ENCODE assay signal across 8 mouse cellular contexts in genomic region chr12:84176886-84177765, GRCm38 (mm10). TPM values are rescaled to one million over a fixed set of nuclear protein-coding genes. Genes with fewer than 3 reads are reported as not detected.
DNase-seq lines count a peak whose midpoint lies in the region; ATAC-seq and TF ChIP-seq lines count a peak whose summit lies in the region.

No protein-coding gene starts in this region.

- no peak for DNase-seq in heart, postnatal 14 days
- peak; percentile 76 for DNase-seq in G1E (ENCODE audit: low spot score)
- DNase-seq in liver, postnatal 0 days: peak; percentile 44
- DNase-seq in thymus, postnatal 36 days: peak; percentile 50 to 64
- DNase-seq in left cerebral cortex, postnatal 36 days (ENCODE audit: low spot score in 2 of 2): no peak
- no peak for DNase-seq in embryo, embryonic 10.5 days (ENCODE audit: low spot score)

- no peaks in the 10 kb centered on the region for H3K27me3 ChIP-seq in heart, embryonic 15.5 days
- H3K27me3 ChIP-seq in G1E (ENCODE audit: insufficient read depth, low read length): no peaks in the 10 kb centered on the region
- H3K27me3 ChIP-seq in heart, embryonic 16.5 days (ENCODE audit: control insufficient read depth, insufficient read depth, low read length): no peaks in the 10 kb centered on the region
- H3K27me3 ChIP-seq in liver, postnatal 0 days (ENCODE audit: insufficient read depth, low read length): no peaks in the 10 kb centered on the region

- 45% methylated on average over 6 of the region's 6 CpGs for WGBS in heart, embryonic 15.5 days
- 42% methylated on average over 6 of the region's 6 CpGs for WGBS in heart, embryonic 16.5 days
- WGBS in liver, postnatal 0 days (ENCODE audit: insufficient replicate concordance): 28% methylated on average over 6 of the region's 6 CpGs

- intact Hi-C loops in heart, postnatal 14 days (cut with DNase I): loop anchor here (5.0 kb wide), 1 partner anchor 40 kb away; the partner anchor contains the start of gene Elmsan1
- intact Hi-C loops in left cerebral cortex, postnatal 36 days (cut with DNase I): loop anchor here (5.0 kb wide), 1 partner anchor 40 kb away; the partner anchor contains the start of gene Elmsan1

- H3K36me3 ChIP-seq in heart, embryonic 15.5 days: peaks cover 19% of the 10 kb centered on the region
- peaks cover 85% of the 10 kb centered on the region for H3K36me3 ChIP-seq in G1E (replicated peaks)
- peaks cover 14% of the 10 kb centered on the region for H3K36me3 ChIP-seq in heart, embryonic 16.5 days (ENCODE audit: control insufficient read depth, insufficient read depth)
- H3K36me3 ChIP-seq in liver, postnatal 0 days (replicated peaks; ENCODE audit: insufficient read depth, low read length): peaks cover 19% of the 10 kb centered on the region

- no peak overlapping the region for H3K4me3 ChIP-seq in heart, embryonic 15.5 days
- peak overlapping the region; percentile 70; the same call in 1 of the 2 replicates for H3K4me3 ChIP-seq in G1E (ENCODE audit: low read depth, low read length)
- peak overlapping the region; percentile 0; the same call in 1 of the 2 replicates for H3K4me3 ChIP-seq in heart, embryonic 16.5 days (ENCODE audit: low read length)
- no peak overlapping the region for H3K4me3 ChIP-seq in liver, postnatal 0 days (ENCODE audit: low read depth, low read length)

- no peak for ATAC-seq in heart, embryonic 15.5 days (replicated peaks; ENCODE audit: insufficient number of reproducible peaks, insufficient read depth, low FRiP score, low read depth)
- ATAC-seq in G1E (ENCODE audit: extremely low read depth, insufficient number of reproducible peaks, low FRiP score, poor library complexity, severe bottlenecking): no peak
- no peak for ATAC-seq in heart, embryonic 16.5 days (replicated peaks; ENCODE audit: extremely low read depth, insufficient read depth, low FRiP score)
- no peak for ATAC-seq in liver, postnatal 0 days

- H3K9ac ChIP-seq in heart, embryonic 15.5 days: no peak overlapping the region
- H3K9ac ChIP-seq in heart, embryonic 16.5 days (ENCODE audit: low read length): peak overlapping the region; percentile 31; the same call in 1 of the 2 replicates
- peak overlapping the region; percentile 80 for H3K9ac ChIP-seq in liver, postnatal 0 days (replicated peaks)

- TF ChIP-seq CTCF in G1E (IDR thresholded peaks at IDR 0.05; ENCODE audit: low read depth, low read length): no peak
- TF ChIP-seq CTCF in liver, postnatal 0 days (IDR thresholded peaks at IDR 0.05; ENCODE audit: low read depth): no peak

- peak overlapping the region; percentile 94 for H3K27ac ChIP-seq in heart, embryonic 15.5 days
- H3K27ac ChIP-seq in heart, embryonic 16.5 days (ENCODE audit: low read length): peak overlapping the region; percentile 94
- peak overlapping the region; percentile 99 for H3K27ac ChIP-seq in liver, postnatal 0 days (ENCODE audit: low read depth)

- no peaks in the 10 kb centered on the region for H3K9me3 ChIP-seq in heart, embryonic 15.5 days (replicated peaks)
- H3K9me3 ChIP-seq in G1E (replicated peaks): no peaks in the 10 kb centered on the region
- no peaks in the 10 kb centered on the region for H3K9me3 ChIP-seq in heart, embryonic 16.5 days (replicated peaks; ENCODE audit: control insufficient read depth, low read length)
- no peaks in the 10 kb centered on the region for H3K9me3 ChIP-seq in liver, postnatal 0 days (ENCODE audit: low read length)

- TF ChIP-seq EP300 in liver, postnatal 0 days (IDR thresholded peaks at IDR 0.05; ENCODE audit: low read depth): no peak

- H3K4me2 ChIP-seq in heart, embryonic 15.5 days: peak overlapping the region; percentile 79
- peak overlapping the region; percentile 77 for H3K4me2 ChIP-seq in heart, embryonic 16.5 days (ENCODE audit: low read depth, low read length)
- peak overlapping the region; percentile 87 for H3K4me2 ChIP-seq in liver, postnatal 0 days (ENCODE audit: low read depth, low read length)

- H3K4me1 ChIP-seq in heart, embryonic 15.5 days (replicated peaks): peaks cover 88% of the 10 kb centered on the region
- peaks cover 99% of the 10 kb centered on the region for H3K4me1 ChIP-seq in G1E (ENCODE audit: insufficient read depth, low read depth, low read length)
- H3K4me1 ChIP-seq in heart, embryonic 16.5 days (ENCODE audit: control insufficient read depth, insufficient read depth, low read length): peaks cover 82% of the 10 kb centered on the region
- H3K4me1 ChIP-seq in liver, postnatal 0 days (ENCODE audit: insufficient read depth): peaks cover 93% of the 10 kb centered on the region

RNA-seq across cellular contexts. Expression of gene Pnma1, which starts 28.8 kb away (rescaled TPM):
- 0.42 and 0.55 TPM in 2 replicates for polyA plus RNA-seq in heart, embryonic 15.5 days (2015; fragmentation: Nextera tagmentation; extraction: Ambion mirVana)
- total RNA-seq in heart, postnatal 14 days (2021): under 1 TPM; 0.17 to 0.31 TPM
- total RNA-seq in G1E (2014; fragmentation: Nextera tagmentation) (0.58 and 0.83 TPM in 2 replicates), G1E (2017) (0.76 and 1.5 TPM in 2 replicates)
- 0.14 TPM in 2 replicates for polyA plus RNA-seq in G1E (2012)
- polyA plus RNA-seq in heart, embryonic 16.5 days (2015; fragmentation: Nextera tagmentation; extraction: Ambion mirVana): 0.59 and 0.60 TPM in 2 replicates
- polyA plus RNA-seq in liver, postnatal 0 days (2015; fragmentation: Nextera tagmentation; extraction: Ambion mirVana): 0.28 and 0.35 TPM in 2 replicates
- total RNA-seq in left cerebral cortex, postnatal 36 days (2021): 1 to 10 TPM; 3.6 to 6.0 TPM

RNA-seq across cellular contexts. Expression of gene Elmsan1, which starts 41.6 kb away (rescaled TPM):
- 6.0 and 10.0 TPM in 2 replicates for polyA plus RNA-seq in heart, embryonic 15.5 days (2015; fragmentation: Nextera tagmentation; extraction: Ambion mirVana)
- 10 to 100 TPM; 15.7 to 16.9 TPM for total RNA-seq in heart, postnatal 14 days (2021)
- total RNA-seq in G1E (2014; fragmentation: Nextera tagmentation) (66.7 and 72.7 TPM in 2 replicates), G1E (2017) (21.0 and 21.4 TPM in 2 replicates)
- 125 and 140 TPM in 2 replicates for polyA plus RNA-seq in G1E (2012)
- polyA plus RNA-seq in heart, embryonic 16.5 days (2015; fragmentation: Nextera tagmentation; extraction: Ambion mirVana): 7.1 and 7.5 TPM in 2 replicates
- polyA plus RNA-seq in liver, postnatal 0 days (2015; fragmentation: Nextera tagmentation; extraction: Ambion mirVana): 2.6 and 2.8 TPM in 2 replicates
- 10 to 100 TPM; 17.2 to 18.5 TPM for total RNA-seq in left cerebral cortex, postnatal 36 days (2021)

Comparison
In these comparisons a context has a peak if more than half of its experiments do, and no peak if none do; other contexts are left out.
1. H3K4me3 ChIP-seq: peak in G1E (single experiment) and heart, embryonic 16.5 days (single experiment); none in heart, embryonic 15.5 days (single experiment) and liver, postnatal 0 days (single experiment).
2. DNase-seq: peak in G1E (single experiment), liver, postnatal 0 days (single experiment) and thymus, postnatal 36 days (2 of 2); none in heart, postnatal 14 days (0 of 2), left cerebral cortex, postnatal 36 days (0 of 2) and embryo, embryonic 10.5 days (single experiment).
3. RNA of gene Elmsan1, which starts 41.6 kb away (polyA plus RNA-seq): 125 to 140 TPM in G1E; 7.1 to 7.5 TPM in heart, embryonic 16.5 days, 6.0 to 10.0 TPM in heart, embryonic 15.5 days and 2.6 to 2.8 TPM in liver, postnatal 0 days; every median in the first group is over 10 times any median in the second.
4. Peak in every context shown above with its lines, with median percentiles within 50 percentile points of each other: H3K27ac ChIP-seq and H3K4me2 ChIP-seq.